Mouse (Mus musculus) midbrain, embryonic 12.5 days (tissue): ENCODE measurements around the gene Irf2bp1. TPM values are rescaled to one million over a fixed set of nuclear protein-coding genes. Genes with fewer than 3 reads are reported as not detected.
A peak's percentile ranks its signal among the peaks of the same experiment; 100 is the strongest.

Experiments used
- ATAC-seq: fragments of 200-750 bp; cut with Nextera tagmentation; 2 replicates; pipeline ENCODE4 v1.8.0; 2017; ENCODE audit warnings: low read depth, moderate TSS enrichment, moderate library complexity; ENCODE audit not compliant: low FRiP score
- H3K27ac ChIP-seq: fragments of 300-500 bp; sonication (generic); replicated peaks from 2 replicates; pipeline ENCODE4 v1.5.1; 2016; ENCODE audit warnings: mild to moderate bottlenecking
- H3K27me3 ChIP-seq: fragments of 300-500 bp; sonication (generic); 2 replicates; pipeline ENCODE4 v1.6.1; 2016; ENCODE audit warnings: mild to moderate bottlenecking
- H3K36me3 ChIP-seq: fragments of 300-500 bp; sonication (generic); 2 replicates; pipeline ENCODE4 v1.6.1; 2016
- H3K4me1 ChIP-seq: fragments of 300-500 bp; sonication (generic); 2 replicates; pipeline ENCODE4 v1.6.1; 2016
- H3K4me2 ChIP-seq: fragments of 300-500 bp; sonication (generic); replicated peaks from 2 replicates; pipeline ENCODE4 v1.6.1; 2016; ENCODE audit warnings: mild to moderate bottlenecking, moderate library complexity
- H3K4me3 ChIP-seq: fragments of 300-500 bp; sonication (generic); 2 replicates; pipeline ENCODE4 v1.5.1; 2016; ENCODE audit warnings: mild to moderate bottlenecking
- H3K9ac ChIP-seq: fragments of 300-500 bp; sonication (generic); replicated peaks from 2 replicates; pipeline ENCODE4 v1.6.1; 2016; ENCODE audit warnings: mild to moderate bottlenecking, moderate library complexity
- H3K9me3 ChIP-seq: fragments of 300-500 bp; sonication (generic); 2 replicates; pipeline ENCODE4 v1.6.1; 2016; ENCODE audit warnings: mild to moderate bottlenecking
- WGBS: fragments of 180-500 bp; shearing (Covaris S2); methylation state at CpG from one replicate; pipeline ENCODE4 v1.1.7; 2016; 5-methylcytosine and 5-hydroxymethylcytosine counted together
- polyA plus RNA-seq: library from polyadenylated mRNA; unstranded; fragments of >200 nt; fragmentation: Nextera tagmentation; extraction: Ambion mirVana; gene quantifications from 2 replicates; pipeline ENCODE4 v1.2.1, GENCODE M21; 2016

The Irf2bp1 gene
- polyA plus RNA-seq, 1 experiment from 2014 or later: 41.6 TPM

DNA sequence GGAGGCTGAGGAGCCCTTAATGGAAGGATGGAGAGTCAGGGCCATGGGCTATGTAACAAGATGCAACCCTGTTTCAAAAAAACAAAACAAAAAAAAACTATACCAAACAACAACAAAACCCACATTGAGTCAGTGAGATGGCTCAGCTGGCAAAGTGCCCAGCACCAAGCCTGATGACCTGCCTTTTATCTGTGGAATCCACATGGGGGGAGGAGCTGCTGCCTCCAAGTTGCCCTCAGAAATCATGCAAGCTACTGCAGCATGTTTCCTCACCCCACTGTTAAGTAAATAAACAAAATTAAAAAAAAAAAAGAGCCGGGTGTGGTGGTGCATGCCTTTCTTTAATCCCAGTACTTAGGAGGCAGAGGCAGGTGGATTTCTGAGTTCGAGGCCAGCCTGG is 17.3 kb upstream of the Irf2bp1 start:
- H3K4me2 ChIP-seq: no peak overlapping the region
- WGBS: 85% methylated on average over 2 of the region's 2 CpGs
- no peaks in the 10 kb centered on the region for H3K36me3 ChIP-seq
- no peak overlapping the region for H3K27ac ChIP-seq
- ATAC-seq: no peak
- H3K4me3 ChIP-seq: no peak overlapping the region
- no peaks in the 10 kb centered on the region for H3K9me3 ChIP-seq
- peaks cover 1% of the 10 kb centered on the region for H3K27me3 ChIP-seq
- H3K4me1 ChIP-seq: peaks cover 10% of the 10 kb centered on the region
- H3K9ac ChIP-seq: no peak overlapping the region

DNA sequence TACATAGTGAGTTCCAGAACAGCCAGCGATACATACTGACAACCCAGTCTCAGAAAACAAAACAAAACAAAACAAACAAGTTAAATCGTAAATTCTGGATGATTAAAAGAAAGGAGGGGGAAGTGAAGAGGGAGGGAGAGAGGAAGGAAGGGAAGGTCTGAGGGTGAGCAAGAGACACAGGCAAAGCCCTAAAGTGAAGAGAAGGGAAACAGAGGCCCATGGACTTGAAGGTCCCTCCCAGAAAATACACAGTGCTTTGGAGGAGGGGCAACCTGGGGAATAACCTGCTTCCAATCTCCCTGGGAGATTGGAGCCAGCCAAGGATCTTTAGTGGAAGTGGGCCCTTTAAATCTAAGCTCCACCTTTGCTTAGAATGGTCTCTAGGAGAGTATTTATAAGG is 16.7 kb upstream of the Irf2bp1 start, which contains the start of gene Nanos2:
Gene Nanos2, plus strand, starts transcription at position 301 of the 400 bp plus-strand sequence.
- H3K36me3 ChIP-seq: no peaks in the 10 kb centered on the region
- H3K9me3 ChIP-seq: no peaks in the 10 kb centered on the region
- WGBS: 75% methylated on average over 2 of the region's 2 CpGs
- no peak for ATAC-seq
- no peak within 1 kb of the TSS for H3K4me3 ChIP-seq
- no peak within 1 kb of the TSS for H3K27ac ChIP-seq
- peaks cover 16% of the 10 kb centered on the region for H3K4me1 ChIP-seq
- peaks cover 7% of the 10 kb centered on the region for H3K27me3 ChIP-seq
- no peak within 1 kb of the TSS for H3K9ac ChIP-seq
- H3K4me2 ChIP-seq: no peak within 1 kb of the TSS

DNA sequence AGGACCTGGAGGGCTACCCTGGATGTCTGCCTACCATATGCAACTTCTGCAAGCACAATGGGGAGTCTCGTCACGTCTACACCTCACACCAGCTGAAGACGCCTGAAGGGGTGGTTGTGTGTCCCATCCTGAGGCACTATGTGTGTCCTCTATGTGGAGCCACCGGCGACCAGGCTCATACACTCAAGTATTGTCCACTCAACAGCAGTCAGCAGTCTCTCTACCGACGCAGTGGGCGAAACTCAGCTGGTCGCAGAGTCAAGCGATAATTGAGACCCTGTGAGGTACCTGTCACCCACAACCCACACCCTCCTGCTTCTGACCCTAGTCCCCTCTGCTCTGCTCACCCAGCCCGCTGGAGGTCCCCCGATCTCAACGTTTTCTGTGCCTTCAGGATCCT is 16.1 kb upstream of the Irf2bp1 start:
- ATAC-seq: no peak
- peaks cover 19% of the 10 kb centered on the region for H3K4me1 ChIP-seq
- WGBS: 77% methylated on average over 13 of the region's 13 CpGs

DNA sequence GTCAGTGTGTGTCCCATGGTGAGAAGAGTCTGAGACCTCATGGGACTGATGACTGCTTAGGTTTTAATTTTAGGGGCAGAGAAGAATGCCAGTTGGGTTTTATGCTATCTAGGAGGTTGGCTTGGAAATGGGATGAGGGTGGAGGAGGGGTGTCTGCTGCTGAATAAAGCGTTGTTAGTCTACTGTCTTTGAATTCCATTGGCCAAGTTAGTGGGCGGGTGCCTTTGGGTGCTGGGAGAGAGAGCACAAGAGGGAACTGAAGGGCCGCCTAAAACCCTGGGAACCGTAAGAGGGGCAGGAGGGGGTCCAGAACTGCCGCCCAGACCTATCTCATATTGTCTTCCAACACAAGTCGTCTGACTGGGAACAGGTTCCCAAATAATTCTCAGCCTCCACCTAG is 15.1 kb upstream of the Irf2bp1 start:
- Histone ChIP-seq H3K4me3 (no peak overlapping the region), H3K9ac (no peak overlapping the region), H3K4me1 (peaks cover 24% of the 10 kb centered on the region), H3K27ac (no peak overlapping the region), H3K36me3 (no peaks in the 10 kb centered on the region), H3K27me3 (peaks cover 24% of the 10 kb centered on the region), H3K9me3 (no peaks in the 10 kb centered on the region), H3K4me2 (no peak overlapping the region)
- 70% methylated on average over 6 of the region's 6 CpGs for WGBS
- no peak for ATAC-seq

More for the DNA sequence above, 16.1 kb upstream of the Irf2bp1 start:
- Histone ChIP-seq H3K4me2 (no peak overlapping the region), H3K36me3 (no peaks in the 10 kb centered on the region), H3K27ac (no peak overlapping the region), H3K27me3 (peaks cover 14% of the 10 kb centered on the region), H3K4me3 (no peak overlapping the region), H3K9me3 (no peaks in the 10 kb centered on the region), H3K9ac (no peak overlapping the region)

DNA sequence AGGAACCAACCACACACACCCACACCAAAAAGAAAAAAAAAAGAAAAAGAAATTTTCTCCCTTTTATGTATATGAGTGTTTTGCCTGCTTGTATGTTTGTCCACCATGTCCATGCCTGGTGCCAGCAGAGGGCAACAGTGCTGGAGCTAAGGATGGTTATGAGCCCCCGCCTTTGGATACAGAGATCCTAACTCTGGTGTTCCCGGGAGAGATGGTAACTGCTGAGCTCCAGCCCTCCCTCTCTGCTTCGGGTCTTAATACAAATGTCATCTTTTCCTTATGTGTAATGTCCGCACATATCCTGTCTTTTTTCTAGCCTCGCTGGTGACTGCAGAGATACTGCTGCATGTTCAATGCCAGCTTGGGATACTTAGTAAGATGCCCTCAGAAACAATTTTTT is 13.8 kb upstream of the Irf2bp1 start:
- no peaks in the 10 kb centered on the region for H3K36me3 ChIP-seq
- H3K4me1 ChIP-seq: peaks cover 24% of the 10 kb centered on the region
- no peak for ATAC-seq
- no peaks in the 10 kb centered on the region for H3K9me3 ChIP-seq
- peaks cover 25% of the 10 kb centered on the region for H3K27me3 ChIP-seq
- peak overlapping the region; percentile 73 for H3K4me2 ChIP-seq
- H3K27ac ChIP-seq: peak overlapping the region; percentile 95
- peak overlapping the region; percentile 69 for H3K9ac ChIP-seq
- peak overlapping the region; percentile 56 for H3K4me3 ChIP-seq
- 5% methylated on average over 5 of the region's 5 CpGs for WGBS

DNA sequence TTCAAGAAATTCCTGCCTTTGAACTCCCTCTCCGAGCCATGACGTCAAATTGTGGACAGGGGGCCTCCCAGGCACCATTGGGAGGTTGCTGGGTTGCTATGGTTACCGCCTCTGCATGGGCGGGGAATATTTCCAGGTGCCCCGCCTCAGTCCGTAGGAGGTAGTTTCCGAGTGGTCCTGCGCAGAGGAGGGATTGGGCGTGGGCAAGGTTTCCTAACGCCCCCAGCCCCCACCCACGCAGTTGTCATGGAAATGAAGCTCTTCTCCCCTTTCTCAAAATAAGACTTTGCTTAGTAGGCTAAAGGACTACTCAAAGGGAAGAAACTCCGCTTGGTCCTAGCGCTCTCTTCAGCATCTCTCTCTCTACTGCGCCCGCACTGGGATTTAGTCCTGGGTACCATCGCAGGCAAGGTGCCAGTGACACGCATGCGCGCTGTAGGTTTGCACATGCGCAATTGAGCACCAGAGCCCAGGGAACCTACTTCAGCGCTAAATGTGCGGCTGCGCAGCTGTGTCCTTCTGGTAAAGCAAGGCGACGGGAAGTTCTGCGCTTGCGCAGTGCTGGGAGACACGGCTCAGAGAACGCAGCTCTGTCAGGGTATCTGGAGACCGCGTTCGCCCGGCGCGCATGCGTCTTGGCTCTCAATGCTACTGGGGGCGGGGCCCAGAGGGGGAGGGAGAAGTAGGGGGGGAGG is 13.1 kb upstream of the Irf2bp1 start, which contains the start of gene Mypop:
Gene Mypop, plus strand, starts transcription at position 645 of the 695 bp plus-strand sequence.
- H3K27me3 ChIP-seq: peaks cover 25% of the 10 kb centered on the region
- H3K4me3 ChIP-seq: peak within 1 kb of the TSS; percentile 56
- 0 out of 2 replicates have a peak, but pooled peaks cover 4% of the 10 kb centered on the region for H3K36me3 ChIP-seq
- H3K27ac ChIP-seq: peak within 1 kb of the TSS; percentile 95
- H3K4me2 ChIP-seq: peak within 1 kb of the TSS; percentile 73
- whole genome bisulfite sequencing: under 1% methylated on average over 36 of the region's 37 CpGs
- H3K9me3 ChIP-seq: no peaks in the 10 kb centered on the region
- peak within 1 kb of the TSS; percentile 69 for H3K9ac ChIP-seq
- peak; percentile 93 for ATAC-seq
- H3K4me1 ChIP-seq: peaks cover 24% of the 10 kb centered on the region

DNA sequence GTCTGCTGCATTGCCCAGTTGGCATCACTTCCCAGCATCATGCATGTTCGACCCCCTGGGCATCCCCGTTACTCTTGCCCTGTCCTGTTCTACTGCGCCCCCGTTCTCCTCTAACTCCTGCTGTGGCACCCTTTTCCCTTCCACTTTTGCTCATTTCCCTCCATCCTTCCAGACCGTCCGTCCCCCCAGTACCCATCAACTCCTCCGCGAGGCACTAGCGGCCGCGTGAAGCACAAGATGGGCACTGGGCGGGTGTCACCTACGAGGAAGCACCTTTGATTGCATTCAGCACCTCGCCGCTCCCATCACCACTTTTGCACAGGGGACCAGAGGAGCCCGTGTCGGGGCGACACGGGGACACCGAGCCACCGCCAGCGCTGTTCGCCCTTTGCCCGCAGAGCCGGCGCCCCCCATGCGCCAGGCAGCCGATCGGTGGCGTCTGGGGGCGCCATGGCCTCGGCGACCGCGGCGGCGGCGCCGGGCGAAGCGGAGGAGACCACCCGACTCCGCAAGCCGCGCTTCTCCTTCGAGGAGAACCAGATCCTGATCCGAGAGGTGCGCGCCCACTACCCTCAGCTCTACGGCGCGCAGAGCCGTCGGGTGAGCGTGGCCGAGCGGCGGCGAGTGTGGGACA is 12.1 kb upstream of the Irf2bp1 start:
- 0 out of 2 replicates have a peak, but pooled peaks have one; percentile 0 for ATAC-seq
- Histone ChIP-seq H3K27ac (peak overlapping the region; percentile 20; the same call in 1 of the 2 replicates), H3K4me3 (peak overlapping the region; percentile 56)

DNA sequence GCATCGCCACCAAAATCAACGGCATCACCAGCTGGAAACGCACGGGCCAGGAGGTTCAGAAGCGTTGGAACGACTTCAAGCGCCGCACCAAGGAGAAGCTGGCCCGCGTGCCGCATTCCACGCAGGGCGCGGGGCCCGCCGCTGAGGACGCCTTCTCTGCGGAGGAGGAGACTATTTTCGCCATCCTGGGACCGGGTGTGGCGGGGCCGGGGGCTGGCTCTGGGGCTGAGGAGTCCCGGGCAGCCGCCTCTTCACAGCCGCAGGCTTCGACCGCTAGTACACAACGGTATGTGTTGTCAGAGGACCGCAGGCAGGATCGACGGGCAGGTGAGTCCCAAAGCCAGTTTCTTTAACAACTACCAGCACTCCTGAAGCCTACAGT is 11.6 kb upstream of the Irf2bp1 start:
- H3K4me3 ChIP-seq: peak overlapping the region; percentile 56
- ATAC-seq: no peak
- peaks cover 9% of the 10 kb centered on the region; the same call in 1 of the 2 replicates for H3K36me3 ChIP-seq
- peak overlapping the region; percentile 20; the same call in 1 of the 2 replicates for H3K27ac ChIP-seq
- peak overlapping the region; percentile 69 for H3K9ac ChIP-seq
- peaks cover 24% of the 10 kb centered on the region for H3K4me1 ChIP-seq
- 3% methylated on average over 31 of the region's 31 CpGs for WGBS
- H3K4me2 ChIP-seq: peak overlapping the region; percentile 73
- H3K9me3 ChIP-seq: no peaks in the 10 kb centered on the region
- peaks cover 25% of the 10 kb centered on the region for H3K27me3 ChIP-seq

More for the DNA sequence above, 12.1 kb upstream of the Irf2bp1 start:
- under 1% methylated on average over 59 of the region's 59 CpGs for WGBS
- Histone ChIP-seq H3K4me2 (peak overlapping the region; percentile 73), H3K27me3 (peaks cover 25% of the 10 kb centered on the region), H3K36me3 (peaks cover 9% of the 10 kb centered on the region; the same call in 1 of the 2 replicates), H3K9ac (peak overlapping the region; percentile 69), H3K4me1 (peaks cover 24% of the 10 kb centered on the region), H3K9me3 (no peaks in the 10 kb centered on the region)

DNA sequence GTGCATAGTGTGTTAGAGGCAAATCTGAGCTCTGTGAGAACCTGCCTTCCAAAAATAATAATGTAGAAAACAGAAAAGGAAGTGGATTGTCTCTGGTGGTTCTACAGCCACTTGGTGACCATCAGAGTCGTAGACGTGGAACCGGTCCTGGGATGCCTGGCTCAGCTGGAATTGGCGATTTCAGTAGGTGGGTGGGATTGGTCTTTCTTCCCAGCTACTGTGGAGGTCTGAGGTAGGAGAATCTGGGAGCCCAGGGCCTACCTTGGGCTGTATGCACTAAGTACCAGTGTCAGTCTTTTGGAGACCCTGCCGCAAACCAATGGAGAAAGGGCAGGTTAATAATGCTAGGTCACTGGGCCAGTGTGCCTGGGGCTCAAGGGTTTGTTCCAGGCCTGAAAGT is 10.8 kb upstream of the Irf2bp1 start:
- Histone ChIP-seq H3K4me3 (peak overlapping the region; percentile 56; the same call in 1 of the 2 replicates), H3K27me3 (peaks cover 25% of the 10 kb centered on the region), H3K36me3 (peaks cover 9% of the 10 kb centered on the region; the same call in 1 of the 2 replicates), H3K27ac (no peak overlapping the region), H3K4me1 (peaks cover 24% of the 10 kb centered on the region), H3K9ac (no peak overlapping the region), H3K9me3 (no peaks in the 10 kb centered on the region), H3K4me2 (peak overlapping the region; percentile 73)
- WGBS: 89% methylated on average over 5 of the region's 5 CpGs
- no peak for ATAC-seq

DNA sequence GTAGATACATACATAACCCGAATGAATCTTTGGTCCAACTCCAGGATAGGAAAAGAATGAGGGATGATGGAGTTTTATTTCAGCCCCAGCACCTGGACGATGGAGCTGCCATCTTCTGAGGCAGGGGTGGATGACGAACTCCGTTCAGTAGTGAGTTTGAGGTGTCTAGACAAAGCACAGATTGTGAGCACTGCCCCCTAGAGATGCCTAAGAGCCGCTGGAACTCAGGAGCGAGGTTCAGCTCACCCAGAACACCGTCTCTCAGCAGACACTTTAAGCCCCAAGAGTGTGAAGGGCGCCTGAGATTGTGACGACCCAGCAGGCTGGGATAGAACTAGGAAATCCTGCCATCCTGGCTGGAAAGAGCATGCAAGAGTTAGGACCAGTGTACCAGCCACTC is 5.0 kb upstream of the Irf2bp1 start:
- Histone ChIP-seq H3K9ac (no peak overlapping the region), H3K9me3 (no peaks in the 10 kb centered on the region), H3K27ac (0 out of 2 replicates have a peak overlapping the region, but pooled peaks have one; percentile 2), H3K36me3 (peaks cover 9% of the 10 kb centered on the region; the same call in 1 of the 2 replicates), H3K27me3 (0 out of 2 replicates have a peak, but pooled peaks cover under 1% of the 10 kb centered on the region), H3K4me1 (peaks cover 26% of the 10 kb centered on the region), H3K4me2 (no peak overlapping the region), H3K4me3 (no peak overlapping the region)
- 30% methylated on average over 9 of the region's 9 CpGs for WGBS
- no peak for ATAC-seq

DNA sequence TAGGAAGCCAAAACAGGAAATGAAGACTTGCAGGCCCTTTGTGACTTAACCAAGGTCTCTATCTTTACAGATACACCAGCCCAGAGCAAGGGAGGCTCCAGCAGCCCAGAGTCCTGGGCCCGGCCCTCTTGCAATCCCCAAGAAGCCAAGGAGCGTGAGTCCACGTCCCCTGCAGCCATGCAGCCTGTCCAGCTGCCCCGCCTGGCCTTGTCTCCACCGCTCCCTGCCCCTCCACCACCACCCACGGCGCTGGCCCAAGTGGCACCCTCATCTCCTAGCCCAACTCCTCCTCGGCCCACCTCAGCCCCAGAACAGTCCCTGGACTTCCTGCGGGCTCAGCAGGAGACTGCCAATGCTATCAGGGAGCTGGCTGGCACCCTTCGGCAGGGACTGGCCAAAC is 3.4 kb upstream of the Irf2bp1 start:
- H3K36me3 ChIP-seq: peaks cover 14% of the 10 kb centered on the region
- H3K27me3 ChIP-seq: no peaks in the 10 kb centered on the region
- 50% methylated on average over 10 of the region's 10 CpGs for WGBS
- ATAC-seq: no peak
- H3K4me1 ChIP-seq: peaks cover 36% of the 10 kb centered on the region
- no peaks in the 10 kb centered on the region for H3K9me3 ChIP-seq
- peak overlapping the region; percentile 44 for H3K4me2 ChIP-seq
- H3K9ac ChIP-seq: peak overlapping the region; percentile 51; the same call in 1 of the 2 replicates
- no peak overlapping the region for H3K27ac ChIP-seq
- peak overlapping the region; percentile 33 for H3K4me3 ChIP-seq
